In genomic region chr10:12690601-12691000, GRCm38 (mm10) we compare ENCODE assay signal across 8 mouse cellular contexts.
DNase-seq lines count a peak whose midpoint lies in the region; ATAC-seq and TF ChIP-seq lines count a peak whose summit lies in the region.

No protein-coding gene starts in this region.

- no peaks in the 10 kb centered on the region for H3K27me3 ChIP-seq in kidney, postnatal 0 days (ENCODE audit: insufficient read depth, low read length)
- no peaks in the 10 kb centered on the region for H3K27me3 ChIP-seq in liver, embryonic 11.5 days (replicated peaks; ENCODE audit: control insufficient read depth, insufficient read depth, low read length)

- peaks cover 20% of the 10 kb centered on the region; the same call in 1 of the 2 replicates for H3K36me3 ChIP-seq in kidney, postnatal 0 days (ENCODE audit: insufficient read depth, low read length)
- no peaks in the 10 kb centered on the region for H3K36me3 ChIP-seq in liver, embryonic 11.5 days (ENCODE audit: control insufficient read depth, insufficient read depth, low read length)

- H3K27ac ChIP-seq in kidney, postnatal 0 days, result no peak overlapping the region
- H3K27ac ChIP-seq in liver, embryonic 11.5 days (ENCODE audit: low read depth, low read length), result no peak overlapping the region

- ATAC-seq in kidney, postnatal 0 days (replicated peaks; ENCODE audit: low FRiP score, low read depth), result peak; percentile 49; the same call in 1 of the 2 replicates
- 0 out of 2 replicates have a peak, but pooled peaks have one; percentile 36 for ATAC-seq in liver, embryonic 11.5 days (replicated peaks; ENCODE audit: low FRiP score)

- H3K4me2 ChIP-seq in kidney, postnatal 0 days (ENCODE audit: low read length), result no peak overlapping the region
- no peak overlapping the region for H3K4me2 ChIP-seq in liver, embryonic 11.5 days

- no peaks in the 10 kb centered on the region for H3K9me3 ChIP-seq in kidney, postnatal 0 days (replicated peaks; ENCODE audit: low read length)
- H3K9me3 ChIP-seq in liver, embryonic 11.5 days (ENCODE audit: control insufficient read depth, low read length), result no peaks in the 10 kb centered on the region

- H3K9ac ChIP-seq in kidney, postnatal 0 days (ENCODE audit: low read depth, low read length), result no peak overlapping the region
- H3K9ac ChIP-seq in liver, embryonic 11.5 days (ENCODE audit: low read depth, low read length), result no peak overlapping the region

- no peak overlapping the region for H3K4me3 ChIP-seq in kidney, postnatal 0 days (replicated peaks; ENCODE audit: low read depth, low read length)
- no peak overlapping the region for H3K4me3 ChIP-seq in liver, embryonic 11.5 days (ENCODE audit: low read depth, low read length)

- H3K4me1 ChIP-seq in kidney, postnatal 0 days (replicated peaks; ENCODE audit: insufficient read depth, low read length), result no peaks in the 10 kb centered on the region
- no peaks in the 10 kb centered on the region for H3K4me1 ChIP-seq in liver, embryonic 11.5 days (replicated peaks; ENCODE audit: control insufficient read depth, insufficient read depth, low read length)

- DNase-seq in A20 (ENCODE audit: low read depth, low spot score), result peak; percentile 72
- peak; percentile 65 for DNase-seq in ZHBTc4 (ENCODE audit: low read depth, low spot score)
- peak; percentile 58 to 72 for DNase-seq in cerebellum, postnatal 4 days (ENCODE audit: low spot score in 2 of 2)
- DNase-seq in gastrocnemius, postnatal 25 days, result peak; percentile 65
- DNase-seq in kidney, postnatal 0 days (ENCODE audit: low spot score), result peak; percentile 84
- DNase-seq in liver, embryonic 11.5 days (ENCODE audit: low spot score), result peak; percentile 45
- peak; percentile 18 for DNase-seq in ovary, postnatal 10 days (ENCODE audit: low spot score)
- DNase-seq in thymus, postnatal 10 days (ENCODE audit: low spot score in 2 of 2), result peak; percentile 35 to 71

- TF ChIP-seq CTCF in kidney, postnatal 0 days (IDR thresholded peaks at IDR 0.05; ENCODE audit: low read depth), result peak; percentile 81

- WGBS in kidney, postnatal 0 days, result 23% methylated on average over 5 of the region's 5 CpGs
- WGBS in liver, embryonic 11.5 days, result 23% methylated on average over 5 of the region's 5 CpGs

Comparison
In these comparisons a context has a peak if more than half of its experiments do, and no peak if none do; other contexts are left out.
1. DNase-seq: peak in every context shown above with its lines; median percentile 84 in kidney, postnatal 0 days; 72 in A20; 65 in ZHBTc4; 65 in cerebellum, postnatal 4 days; 65 in gastrocnemius, postnatal 25 days; 53 in thymus, postnatal 10 days; 45 in liver, embryonic 11.5 days; 18 in ovary, postnatal 10 days.